Mouse (Mus musculus) layer of hippocampus, postnatal 10 days (tissue): ENCODE results near the gene Sox5. TPM values are rescaled to one million over a fixed set of nuclear protein-coding genes. Genes with fewer than 3 reads are reported as not detected.

Source experiments
- DNase-seq, 2 experiments: peaks; one replicate each; pipeline ENCODE4 v3.0.0; 2021; ENCODE audit warnings: low spot score in 2 of 2
- total RNA-seq, 2 experiments: library from RNA; stranded (reverse); gene quantifications; 2 replicates each; pipeline ENCODE4 v1.2.3; 2021

Sox5 gene
- total RNA-seq, 2 experiments from 2014 or later, result 57.0 to 61.7 TPM

- DNase-seq, result no peak
These were observed 118.2 kb downstream of the Sox5 start for GRCm38 (mm10) chr6:144663516-144664074.

- DNase-seq, result no peak
These were observed 122.4 kb downstream of the Sox5 start for GRCm38 (mm10) chr6:144659115-144660108.

- no peak for DNase-seq
These were observed 128.9 kb downstream of the Sox5 start for GRCm38 (mm10) chr6:144652876-144653275.

- no peak for DNase-seq
These were observed 132.9 kb downstream of the Sox5 start for GRCm38 (mm10) chr6:144648896-144649295.

- DNase-seq, result no peak
These were observed 133.6 kb downstream of the Sox5 start for GRCm38 (mm10) chr6:144648124-144648591.

- no peak for DNase-seq
These were observed 135.4 kb downstream of the Sox5 start for GRCm38 (mm10) chr6:144646331-144646730.

- DNase-seq, result no peak
These were observed 136.0 kb downstream of the Sox5 start for GRCm38 (mm10) chr6:144645796-144646195.

GRCm38 (mm10) chr6:144644711-144645110, 137.1 kb downstream of the Sox5 start:
- DNase-seq, result peak; percentile 22 to 29

GRCm38 (mm10) chr6:144643601-144644000, 138.2 kb downstream of the Sox5 start:
- DNase-seq, result no peak

- no peak for DNase-seq
These were observed 139.9 kb downstream of the Sox5 start for GRCm38 (mm10) chr6:144641888-144642287.

- DNase-seq, result no peak
These were observed 141.2 kb downstream of the Sox5 start for GRCm38 (mm10) chr6:144640591-144640990.

GRCm38 (mm10) chr6:144638547-144638946, 143.2 kb downstream of the Sox5 start:
- no peak for DNase-seq

- peak in 1 of 2 experiments; percentile 17 for DNase-seq
These were observed 154.2 kb downstream of the Sox5 start for GRCm38 (mm10) chr6:144627539-144628115.

- no peak for DNase-seq
These were observed 160.5 kb downstream of the Sox5 start for GRCm38 (mm10) chr6:144621089-144621769.

- peak in 1 of 2 experiments; percentile 25 for DNase-seq
These were observed 170.4 kb downstream of the Sox5 start for GRCm38 (mm10) chr6:144611383-144611791.

- no peak for DNase-seq
These were observed 170.9 kb downstream of the Sox5 start for GRCm38 (mm10) chr6:144610878-144611277.

GRCm38 (mm10) chr6:144602883-144603282, 178.9 kb downstream of the Sox5 start:
- no peak for DNase-seq

- DNase-seq, result no peak
These were observed 181.4 kb downstream of the Sox5 start for GRCm38 (mm10) chr6:144600351-144600750.

GRCm38 (mm10) chr6:144598324-144598973, 183.3 kb downstream of the Sox5 start:
- peak in 1 of 2 experiments; percentile 14 for DNase-seq

GRCm38 (mm10) chr6:144596536-144597210, 185.1 kb downstream of the Sox5 start:
- peak in 1 of 2 experiments; percentile 16 for DNase-seq
